Mouse (Mus musculus): ENCODE measurements around the gene Depdc5.

DNA sequence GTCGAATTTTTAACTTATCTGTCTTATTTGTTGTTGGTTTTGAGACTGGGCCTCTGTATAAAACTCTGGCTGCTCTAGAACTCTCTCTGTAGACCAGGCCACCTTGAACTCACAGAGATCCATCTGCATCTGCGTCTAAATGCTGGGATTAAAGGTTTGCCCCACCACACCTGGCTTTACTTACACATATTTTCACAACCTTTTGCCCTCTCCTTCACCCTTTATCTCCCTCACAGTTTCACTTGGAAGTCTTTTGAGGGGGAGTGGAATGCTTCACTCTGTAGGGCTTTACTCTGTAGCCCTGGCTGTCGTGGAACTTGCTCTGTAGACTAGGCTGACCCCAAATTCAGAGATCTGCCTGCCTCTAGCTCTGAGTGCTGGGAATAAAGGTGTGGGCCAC is 98.1 kb downstream of the Depdc5 start:
- TF ChIP-seq CTCF (IDR thresholded peaks at IDR 0.05; ENCODE audit: control insufficient read depth, insufficient read depth, insufficient replicate concordance, low read depth, low read length) (no peak), POLR2A (IDR thresholded peaks at IDR 0.05; ENCODE audit: control insufficient read depth, low read depth, low read length) (no peak)
